Mouse (Mus musculus) c-Kit-positive CD71-negative TER-119-negative erythroid progenitor cells, embryonic 14.5 days (primary cell): ENCODE data around the gene P3h2.

Experiments used
- DNase-seq: peaks from one replicate; pipeline ENCODE4 v3.0.0-alpha.2; 2013; ENCODE audit warnings: low read depth

The P3h2 gene

GRCm38 (mm10) chr16:26070376-26070775, 35.2 kb downstream of the P3h2 start:
- DNase-seq, result no peak

GRCm38 (mm10) chr16:26065060-26065459, 40.5 kb downstream of the P3h2 start:
- no peak for DNase-seq

GRCm38 (mm10) chr16:26060239-26061085, 45.1 kb downstream of the P3h2 start:
- DNase-seq, result no peak

GRCm38 (mm10) chr16:26053631-26054030, 52.0 kb downstream of the P3h2 start:
- no peak for DNase-seq

- DNase-seq, result no peak
Observed at GRCm38 (mm10) chr16:26049393-26050087, 56.0 kb downstream of the P3h2 start.

GRCm38 (mm10) chr16:26047870-26048269, 57.7 kb downstream of the P3h2 start:
- no peak for DNase-seq

GRCm38 (mm10) chr16:26047396-26047795, 58.2 kb downstream of the P3h2 start:
- no peak for DNase-seq

- no peak for DNase-seq
Observed at GRCm38 (mm10) chr16:26041929-26042303, 63.7 kb downstream of the P3h2 start.

GRCm38 (mm10) chr16:26041021-26041928, 64.3 kb downstream of the P3h2 start:
- peak; percentile 33 for DNase-seq

- DNase-seq, result no peak
Observed at GRCm38 (mm10) chr16:26039320-26039719, 66.3 kb downstream of the P3h2 start.

GRCm38 (mm10) chr16:26035525-26035924, 70.1 kb downstream of the P3h2 start:
- DNase-seq, result no peak

GRCm38 (mm10) chr16:26035079-26035478, 70.5 kb downstream of the P3h2 start:
- DNase-seq, result no peak

- no peak for DNase-seq
Observed at GRCm38 (mm10) chr16:26029424-26030012, 76.1 kb downstream of the P3h2 start.

GRCm38 (mm10) chr16:26026416-26026815, 79.2 kb downstream of the P3h2 start:
- DNase-seq, result no peak

- DNase-seq, result no peak
Observed at GRCm38 (mm10) chr16:26024543-26024942, 81.0 kb downstream of the P3h2 start.

GRCm38 (mm10) chr16:26023352-26023751, 82.2 kb downstream of the P3h2 start:
- DNase-seq, result no peak

GRCm38 (mm10) chr16:26021759-26022158, 83.8 kb downstream of the P3h2 start:
- DNase-seq, result no peak

- DNase-seq, result no peak
Observed at GRCm38 (mm10) chr16:26005811-26006210, 99.8 kb downstream of the P3h2 start.

- DNase-seq, result no peak
Observed at GRCm38 (mm10) chr16:26003261-26003660, 102.3 kb downstream of the P3h2 start.

GRCm38 (mm10) chr16:26002848-26003247, 102.7 kb downstream of the P3h2 start:
- no peak for DNase-seq

GRCm38 (mm10) chr16:25994605-25995004, 111.0 kb downstream of the P3h2 start:
- DNase-seq, result no peak

GRCm38 (mm10) chr16:25987221-25987620, 118.4 kb downstream of the P3h2 start:
- no peak for DNase-seq
